Mouse (Mus musculus) cerebellum, adult 9-11 months (tissue): ENCODE data around the gene Zfp62.
A peak's percentile ranks its signal among the peaks of the same experiment; 100 is the strongest.

Source experiments
- DNase-seq: peaks from one replicate; pipeline ENCODE4 v3.0.0; 2022

The Zfp62 gene

GRCm38 (mm10) chr11:49248974-49249700, 46.0 kb downstream of the Zfp62 start:
- no peak for DNase-seq

GRCm38 (mm10) chr11:49249811-49250421, 46.8 kb downstream of the Zfp62 start:
- no peak for DNase-seq

- DNase-seq: peak; percentile 62
These were observed 47.6 kb downstream of the Zfp62 start for GRCm38 (mm10) chr11:49250422-49251379.

GRCm38 (mm10) chr11:49251380-49251761, 48.3 kb downstream of the Zfp62 start:
- no peak for DNase-seq

GRCm38 (mm10) chr11:49252048-49252447, 49.0 kb downstream of the Zfp62 start:
- no peak for DNase-seq

GRCm38 (mm10) chr11:49253035-49253434, 49.9 kb downstream of the Zfp62 start:
- no peak for DNase-seq

- DNase-seq: no peak
These were observed 56.2 kb downstream of the Zfp62 start for GRCm38 (mm10) chr11:49259296-49259695.

- no peak for DNase-seq
These were observed 56.7 kb downstream of the Zfp62 start for GRCm38 (mm10) chr11:49259829-49260228.

GRCm38 (mm10) chr11:49260598-49261312, 57.7 kb downstream of the Zfp62 start:
- no peak for DNase-seq

GRCm38 (mm10) chr11:49261313-49261855, 58.3 kb downstream of the Zfp62 start:
- no peak for DNase-seq

GRCm38 (mm10) chr11:49262286-49262685, 59.2 kb downstream of the Zfp62 start:
- DNase-seq: no peak

GRCm38 (mm10) chr11:49263149-49263548, 60.1 kb downstream of the Zfp62 start:
- no peak for DNase-seq

- DNase-seq: no peak
These were observed 61.0 kb downstream of the Zfp62 start for GRCm38 (mm10) chr11:49264081-49264480.

GRCm38 (mm10) chr11:49264622-49265021, 61.5 kb downstream of the Zfp62 start:
- no peak for DNase-seq

GRCm38 (mm10) chr11:49265101-49265500, 62.0 kb downstream of the Zfp62 start:
- DNase-seq: no peak

GRCm38 (mm10) chr11:49266671-49267070, 63.6 kb downstream of the Zfp62 start:
- DNase-seq: no peak

- no peak for DNase-seq
These were observed 64.2 kb downstream of the Zfp62 start for GRCm38 (mm10) chr11:49267316-49267715.

GRCm38 (mm10) chr11:49267970-49268579, 65.0 kb downstream of the Zfp62 start:
- no peak for DNase-seq
